Mouse (Mus musculus) spleen, adult 2 months (tissue): ENCODE measurements around the gene 1700025F22Rik.

Experiments
- CTCF ChIP-seq: fragments of 200-500 bp; IDR thresholded peaks from 2 replicates; pipeline ENCODE4 v1.5.1; 2011; ENCODE audit warnings: mild to moderate bottlenecking, inconsistent platforms; ENCODE audit not compliant: insufficient read depth, insufficient read length, insufficient replicate concordance; ENCODE audit errors: extremely low read depth
- POLR2A ChIP-seq: fragments of 200-500 bp; IDR thresholded peaks from 2 replicates; pipeline ENCODE4 v1.6.1; 2011; ENCODE audit warnings: low read depth, low read length, inconsistent platforms

DNA sequence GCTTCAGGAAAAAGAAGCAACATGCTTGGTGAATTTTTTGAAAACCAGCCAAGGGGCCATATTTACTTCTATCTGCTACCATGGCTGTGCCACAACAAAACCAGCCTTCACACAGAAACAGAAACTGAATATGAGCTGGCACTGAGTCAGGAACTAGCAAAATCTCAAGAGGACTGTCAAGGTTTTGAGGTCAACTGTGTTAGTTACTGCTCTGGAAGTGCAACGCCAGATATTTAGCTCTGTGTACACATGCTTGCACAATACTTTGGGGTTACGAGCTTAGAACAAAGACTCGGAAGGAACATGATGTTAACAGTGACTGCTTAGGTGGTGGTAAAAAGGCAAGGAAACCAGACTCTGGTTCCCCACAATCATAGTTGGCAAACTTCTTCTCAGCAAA, 57.4 kb downstream of the 1700025F22Rik start:
- TF ChIP-seq POLR2A (no peak), CTCF (no peak)
